Mouse (Mus musculus) cortical plate, adult 2 months (tissue): Measurements from ENCODE around the gene Prr13.

ENCODE experiments used
- CTCF ChIP-seq: fragments of 200-500 bp; IDR thresholded peaks from 2 replicates; pipeline ENCODE4 v1.5.1; 2011; ENCODE audit warnings: mild to moderate bottlenecking, control low read depth, low read length; ENCODE audit not compliant: insufficient read depth; ENCODE audit errors: extremely low read depth
- POLR2A ChIP-seq: fragments of 200-500 bp; IDR thresholded peaks from 2 replicates; pipeline ENCODE4 v1.6.1; 2011; ENCODE audit warnings: mild to moderate bottlenecking, low read length, control low read depth; ENCODE audit not compliant: insufficient read depth; ENCODE audit errors: extremely low read depth

GRCm38 (mm10) chr15:102420986-102421385, 37.8 kb upstream of the Prr13 start:
- TF ChIP-seq POLR2A (no peak), CTCF (no peak)
